Mouse (Mus musculus) hindbrain, embryonic 16.5 days (tissue): Measurements from ENCODE around the gene Cotl1. TPM values are rescaled to one million over a fixed set of nuclear protein-coding genes. Genes with fewer than 3 reads are reported as not detected.
A peak's percentile ranks its signal among the peaks of the same experiment; 100 is the strongest.

Experiments used
- ATAC-seq: fragments of 200-750 bp; cut with Nextera tagmentation; 2 replicates; pipeline ENCODE4 v1.8.0; 2017; ENCODE audit warnings: moderate TSS enrichment, moderate library complexity
- H3K27ac ChIP-seq: fragments of 300-500 bp; sonication (generic); 2 replicates; pipeline ENCODE4 v1.5.1; 2014; ENCODE audit warnings: low read depth, mild to moderate bottlenecking, control low read depth, low read length, moderate library complexity
- H3K27me3 ChIP-seq: fragments of 300-500 bp; sonication (generic); replicated peaks from 2 replicates; pipeline ENCODE4 v1.6.1; 2014; ENCODE audit warnings: low read length; ENCODE audit not compliant: control insufficient read depth, insufficient read depth
- H3K36me3 ChIP-seq: fragments of 300-500 bp; sonication (generic); 2 replicates; pipeline ENCODE4 v1.6.1; 2014; ENCODE audit warnings: mild to moderate bottlenecking, low read length, moderate library complexity, mixed read lengths; ENCODE audit not compliant: control insufficient read depth, insufficient read depth
- H3K4me1 ChIP-seq: fragments of 300-500 bp; sonication (generic); 2 replicates; pipeline ENCODE4 v1.6.1; 2014; ENCODE audit warnings: low read depth, low read length; ENCODE audit not compliant: control insufficient read depth, insufficient read depth
- H3K4me2 ChIP-seq: fragments of 300-500 bp; sonication (generic); 2 replicates; pipeline ENCODE4 v1.6.1; 2014; ENCODE audit warnings: mild to moderate bottlenecking, low read length, control low read depth, moderate library complexity
- H3K4me3 ChIP-seq: fragments of 300-500 bp; sonication (generic); 2 replicates; pipeline ENCODE4 v1.5.1; 2014; ENCODE audit warnings: mild to moderate bottlenecking, low read length, control low read depth, moderate library complexity
- H3K9ac ChIP-seq: fragments of 300-500 bp; sonication (generic); 2 replicates; pipeline ENCODE4 v1.6.1; 2014; ENCODE audit warnings: low read depth, mild to moderate bottlenecking, control low read depth, low read length, moderate library complexity
- H3K9me3 ChIP-seq: fragments of 300-500 bp; sonication (generic); 2 replicates; pipeline ENCODE4 v1.6.1; 2014; ENCODE audit warnings: mild to moderate bottlenecking, low read length, moderate library complexity; ENCODE audit not compliant: control insufficient read depth
- WGBS: fragments of 180-500 bp; shearing (Covaris S2); extraction: QIAGEN DNeasy Blood & Tissue Kit; methylation state at CpG from one replicate; pipeline ENCODE4 v1.1.7; 2014; 5-methylcytosine and 5-hydroxymethylcytosine counted together
- polyA plus RNA-seq: library from polyadenylated mRNA; unstranded; fragments of >200 nt; fragmentation: Nextera tagmentation; extraction: Ambion mirVana; gene quantifications from 2 replicates; pipeline ENCODE4 v1.2.1, GENCODE M21; 2015

The Cotl1 gene
- polyA plus RNA-seq, 1 experiment from 2014 or later: 112 TPM

DNA sequence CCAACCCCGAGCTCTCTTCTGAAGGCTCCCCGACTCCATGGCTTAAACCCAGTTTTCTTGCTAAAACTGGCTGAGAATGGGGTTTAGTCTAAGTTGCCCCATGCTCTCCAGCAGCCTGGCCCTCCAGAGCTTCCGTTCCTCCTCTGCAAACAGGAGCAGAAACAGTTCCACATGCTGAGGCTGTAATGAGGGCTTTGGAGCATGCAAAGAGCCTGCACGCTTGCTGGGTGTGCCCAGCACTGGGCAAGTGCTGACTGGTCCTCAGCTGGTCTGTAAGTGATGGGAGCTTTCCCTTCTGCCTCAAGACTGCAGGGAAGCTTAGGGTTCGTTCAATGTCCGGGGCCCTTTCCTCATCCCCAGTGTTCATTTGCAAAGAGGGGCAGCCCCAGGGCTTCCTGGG, 24.1 kb downstream of the Cotl1 start:
- no peaks in the 10 kb centered on the region for H3K36me3 ChIP-seq
- no peaks in the 10 kb centered on the region for H3K9me3 ChIP-seq
- H3K4me1 ChIP-seq: peaks cover 12% of the 10 kb centered on the region
- no peak overlapping the region for H3K27ac ChIP-seq
- no peak overlapping the region for H3K4me2 ChIP-seq
- H3K27me3 ChIP-seq: no peaks in the 10 kb centered on the region
- no peak overlapping the region for H3K4me3 ChIP-seq
- H3K9ac ChIP-seq: no peak overlapping the region
- 64% methylated on average over 6 of the region's 6 CpGs for WGBS
- no peak for ATAC-seq

DNA sequence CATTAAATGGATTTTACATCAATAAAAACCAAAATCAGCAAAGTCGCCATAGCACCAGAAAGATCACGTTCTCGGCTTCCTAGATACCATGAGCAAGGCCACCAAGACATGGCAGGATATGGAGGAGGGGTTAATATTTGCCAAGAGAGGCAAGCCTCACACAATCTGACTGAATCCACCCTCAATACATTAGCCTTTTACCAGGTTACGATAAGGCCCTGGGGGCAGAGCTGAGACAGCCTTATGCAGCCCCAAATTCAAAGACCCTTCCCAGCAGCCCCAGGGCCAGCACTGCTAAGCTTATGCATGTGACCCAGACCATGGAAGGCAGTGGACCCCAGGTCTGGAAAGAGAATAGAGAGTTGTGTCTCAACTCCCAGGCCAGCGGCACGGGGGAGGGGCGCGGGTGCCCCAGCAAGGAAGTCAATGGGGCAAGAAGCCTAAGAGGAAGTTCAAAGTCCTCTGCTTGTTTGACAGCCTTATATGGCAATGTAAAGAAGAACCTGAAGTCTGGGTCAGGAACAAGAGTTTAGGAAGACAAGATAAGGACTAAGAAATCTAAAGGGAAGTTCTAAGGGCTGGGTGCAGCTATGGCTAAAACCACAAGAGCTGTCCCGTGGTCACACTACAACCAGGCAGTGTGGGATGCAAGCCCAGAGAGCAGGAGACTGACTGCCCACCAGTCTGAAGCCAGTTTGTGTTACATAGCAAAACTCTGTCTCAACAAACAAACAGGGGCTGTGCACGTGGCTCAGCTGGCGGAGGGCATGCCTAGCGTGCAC, 27.5 kb downstream of the Cotl1 start:
- Histone ChIP-seq H3K4me3 (no peak overlapping the region), H3K27me3 (no peaks in the 10 kb centered on the region), H3K36me3 (peaks cover 7% of the 10 kb centered on the region; the same call in 1 of the 2 replicates), H3K9me3 (no peaks in the 10 kb centered on the region), H3K27ac (no peak overlapping the region), H3K9ac (no peak overlapping the region), H3K4me1 (peaks cover 22% of the 10 kb centered on the region), H3K4me2 (no peak overlapping the region)
- ATAC-seq: no peak
- WGBS: 74% methylated on average over 12 of the region's 12 CpGs

DNA sequence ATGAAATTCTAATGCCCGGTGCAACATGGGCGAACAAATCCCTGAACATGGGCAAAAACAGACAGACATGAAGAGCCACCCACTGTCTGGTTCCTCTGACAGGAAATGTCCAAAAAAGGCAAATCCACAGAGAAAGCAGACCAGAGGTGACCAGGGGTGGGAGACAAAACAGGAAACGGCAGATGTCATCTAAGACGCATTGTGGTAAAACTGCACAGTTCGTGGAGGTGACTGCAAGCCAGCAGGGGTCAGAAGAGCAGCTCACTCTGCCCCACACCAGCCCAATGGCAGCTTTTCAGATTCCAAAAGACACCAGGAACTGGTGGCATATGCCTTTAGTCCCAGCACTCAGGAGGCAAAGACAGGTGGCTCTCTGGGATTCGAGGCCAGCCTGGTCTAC, 28.4 kb downstream of the Cotl1 start:
- ATAC-seq: no peak
- H3K4me2 ChIP-seq: no peak overlapping the region
- 58% methylated on average over 6 of the region's 6 CpGs for WGBS
- no peaks in the 10 kb centered on the region for H3K9me3 ChIP-seq
- H3K9ac ChIP-seq: no peak overlapping the region
- peaks cover 22% of the 10 kb centered on the region for H3K4me1 ChIP-seq
- H3K27me3 ChIP-seq: no peaks in the 10 kb centered on the region
- no peak overlapping the region for H3K4me3 ChIP-seq
- no peak overlapping the region for H3K27ac ChIP-seq
- H3K36me3 ChIP-seq: peaks cover 7% of the 10 kb centered on the region; the same call in 1 of the 2 replicates

DNA sequence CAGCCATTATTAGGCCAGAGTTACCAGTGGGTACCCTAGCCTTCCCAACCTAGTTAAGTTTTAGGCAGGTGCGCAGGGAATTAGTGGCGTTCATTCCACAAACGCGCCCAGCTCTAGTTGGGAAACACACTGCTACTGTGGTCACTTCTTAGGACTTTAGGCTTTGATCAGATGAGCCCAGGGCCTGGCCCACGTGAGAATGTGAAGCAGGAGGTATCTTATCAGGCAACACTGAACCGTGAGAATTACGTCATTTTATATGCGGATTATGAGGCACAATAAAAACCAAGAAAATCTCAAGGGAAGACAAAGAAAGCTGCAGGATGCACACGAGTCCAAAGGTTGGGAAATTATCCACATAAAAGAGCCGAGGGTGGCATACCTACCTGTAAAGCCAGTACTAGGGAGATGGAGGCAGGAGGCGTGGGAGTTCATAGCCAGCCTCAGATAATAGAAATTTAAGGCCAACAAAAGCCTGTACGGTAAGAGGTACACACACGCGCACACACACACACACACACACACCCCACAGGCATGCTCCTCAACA, 29.3 kb downstream of the Cotl1 start:
- H3K4me3 ChIP-seq: no peak overlapping the region
- H3K4me1 ChIP-seq: peaks cover 26% of the 10 kb centered on the region
- no peak overlapping the region for H3K27ac ChIP-seq
- no peak overlapping the region for H3K9ac ChIP-seq
- no peak overlapping the region for H3K4me2 ChIP-seq
- 80% methylated on average over 14 of the region's 14 CpGs for WGBS
- H3K36me3 ChIP-seq: peaks cover 7% of the 10 kb centered on the region; the same call in 1 of the 2 replicates
- H3K27me3 ChIP-seq: no peaks in the 10 kb centered on the region
- H3K9me3 ChIP-seq: no peaks in the 10 kb centered on the region
- no peak for ATAC-seq

DNA sequence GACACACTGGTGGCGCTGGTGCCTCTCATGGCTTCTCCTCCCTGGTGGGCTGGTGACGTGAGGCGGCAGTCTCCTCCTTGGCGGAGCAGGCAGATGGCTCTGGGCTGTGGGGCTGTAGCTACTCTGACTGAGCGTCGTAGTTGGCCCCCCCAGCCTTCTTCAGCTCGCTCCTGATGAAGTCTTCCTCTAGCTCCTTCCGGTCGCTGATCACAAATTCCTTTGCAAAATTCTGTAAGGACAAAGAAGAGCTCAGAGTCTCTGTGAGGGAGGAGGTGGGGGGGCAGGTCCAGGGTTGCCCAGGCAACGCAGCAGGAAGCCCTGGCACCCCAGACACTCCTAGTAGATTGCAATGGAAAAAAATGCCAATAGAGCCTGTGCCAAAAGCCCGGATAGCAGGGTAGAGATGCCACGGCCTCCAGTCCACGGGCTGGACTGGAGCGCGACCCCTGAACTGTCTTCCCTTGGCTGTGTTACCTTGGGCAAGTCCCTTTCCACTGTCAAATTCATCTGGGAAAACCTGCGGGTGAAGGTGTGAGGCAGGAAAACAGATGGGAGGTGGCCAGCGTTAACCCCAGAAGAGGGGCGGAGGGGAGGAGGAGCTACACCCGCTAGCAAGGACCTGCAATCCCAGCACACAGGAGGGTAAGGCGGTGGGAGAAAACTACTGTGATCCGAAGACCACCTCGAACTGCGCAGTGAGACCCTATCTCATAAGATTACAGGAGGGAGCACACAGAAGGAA, 30.0 kb downstream of the Cotl1 start:
- Histone ChIP-seq H3K4me1 (peaks cover 26% of the 10 kb centered on the region), H3K27ac (peak overlapping the region; percentile 48), H3K9ac (no peak overlapping the region), H3K4me3 (no peak overlapping the region), H3K27me3 (no peaks in the 10 kb centered on the region), H3K9me3 (no peaks in the 10 kb centered on the region), H3K36me3 (peaks cover 7% of the 10 kb centered on the region; the same call in 1 of the 2 replicates), H3K4me2 (0 out of 2 replicates have a peak overlapping the region, but pooled peaks have one; percentile 5)
- peak; percentile 43; the same call in 1 of the 2 replicates for ATAC-seq
- WGBS: 42% methylated on average over 21 of the region's 23 CpGs

DNA sequence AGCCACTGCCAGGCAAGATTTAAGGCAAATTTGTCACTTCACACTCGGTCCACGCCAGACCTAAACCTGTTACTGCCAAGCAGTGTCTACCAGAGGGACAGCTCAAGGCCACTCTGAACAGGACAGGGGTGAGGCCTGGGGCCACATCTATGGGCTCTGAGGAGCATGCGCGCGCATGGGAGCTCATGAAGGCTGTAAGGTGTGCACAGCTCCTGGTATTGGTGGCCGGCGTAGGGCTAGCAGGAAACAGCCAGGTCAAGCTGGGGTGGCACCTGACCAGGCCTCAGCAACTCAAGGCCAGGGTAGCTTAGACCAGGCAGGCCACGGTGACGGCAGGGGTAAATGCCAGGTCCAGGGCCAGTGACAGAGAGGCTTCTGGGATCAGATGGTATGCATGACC, 30.7 kb downstream of the Cotl1 start:
- no peaks in the 10 kb centered on the region for H3K27me3 ChIP-seq
- no peak overlapping the region for H3K9ac ChIP-seq
- no peaks in the 10 kb centered on the region for H3K9me3 ChIP-seq
- no peak overlapping the region for H3K4me3 ChIP-seq
- peaks cover 7% of the 10 kb centered on the region; the same call in 1 of the 2 replicates for H3K36me3 ChIP-seq
- WGBS: 88% methylated on average over 9 of the region's 9 CpGs
- H3K4me2 ChIP-seq: no peak overlapping the region
- H3K4me1 ChIP-seq: peaks cover 26% of the 10 kb centered on the region
- no peak for ATAC-seq
- H3K27ac ChIP-seq: peak overlapping the region; percentile 6

DNA sequence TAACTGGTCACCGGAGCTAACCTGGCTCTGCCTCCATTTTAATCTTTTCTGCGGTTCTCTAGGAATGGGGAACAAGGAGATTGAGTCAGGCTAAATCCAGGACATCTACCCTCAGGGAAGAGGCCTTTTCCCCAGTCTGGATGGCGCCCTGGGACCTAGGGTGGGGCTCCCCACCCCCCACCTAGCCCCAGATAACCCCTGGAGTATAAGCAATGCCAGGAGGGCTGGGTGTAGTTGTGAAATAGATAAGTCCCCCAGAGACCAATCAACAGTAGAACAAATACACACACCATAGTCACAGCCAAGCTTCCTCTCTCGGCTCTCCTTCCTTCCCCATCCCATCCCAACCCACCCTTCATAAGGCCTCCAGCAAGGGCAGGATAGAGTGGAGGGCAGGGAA, 32.7 kb downstream of the Cotl1 start:
- no peak overlapping the region for H3K4me3 ChIP-seq
- WGBS: 91% methylated on average over 4 of the region's 4 CpGs
- ATAC-seq: no peak
- no peak overlapping the region for H3K27ac ChIP-seq
- no peak overlapping the region for H3K4me2 ChIP-seq
- H3K27me3 ChIP-seq: no peaks in the 10 kb centered on the region
- H3K9ac ChIP-seq: no peak overlapping the region
- H3K36me3 ChIP-seq: peaks cover 7% of the 10 kb centered on the region; the same call in 1 of the 2 replicates
- no peaks in the 10 kb centered on the region for H3K9me3 ChIP-seq
- peaks cover 25% of the 10 kb centered on the region for H3K4me1 ChIP-seq

DNA sequence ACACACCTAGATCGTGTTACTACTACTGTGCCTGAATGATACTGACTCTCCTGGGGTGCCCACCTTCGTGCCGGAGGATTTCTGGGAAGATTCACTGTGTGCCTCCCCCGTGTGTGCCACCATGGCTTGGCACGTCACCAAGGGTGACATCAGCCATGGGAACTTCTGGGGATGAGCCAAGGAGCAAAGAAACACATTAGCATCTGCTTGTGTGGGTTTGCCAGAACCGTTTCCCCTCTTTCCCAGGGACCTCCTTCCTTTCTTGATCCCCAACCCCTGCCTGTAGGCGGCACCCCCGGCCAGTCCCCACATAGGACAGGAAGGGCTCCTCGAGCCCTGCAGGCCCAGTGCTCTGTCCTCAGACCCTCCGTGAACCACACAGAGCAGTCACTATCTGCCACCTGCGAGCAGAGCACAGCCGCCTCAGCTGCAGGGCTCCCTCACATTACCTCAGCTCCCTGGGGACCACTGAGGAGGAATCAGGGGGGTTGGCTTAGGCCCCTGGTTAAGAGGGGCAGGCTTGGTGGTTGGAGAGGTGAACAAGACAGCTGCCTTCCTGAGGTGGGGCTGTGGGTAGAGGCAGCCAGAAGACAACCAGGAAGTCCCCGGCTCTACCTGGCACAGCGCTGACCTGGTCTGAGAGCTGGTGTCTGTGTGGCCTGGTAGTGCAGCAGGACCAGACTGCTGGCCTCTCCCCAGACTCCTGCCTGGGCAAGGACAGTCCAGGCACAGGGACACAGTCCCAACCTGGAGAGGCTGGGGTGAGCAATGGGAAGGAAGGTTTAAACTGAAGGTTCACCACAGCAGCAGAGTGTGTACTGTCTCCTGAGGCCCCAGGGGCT, 33.7 kb downstream of the Cotl1 start:
- H3K27me3 ChIP-seq: no peaks in the 10 kb centered on the region
- H3K9me3 ChIP-seq: no peaks in the 10 kb centered on the region
- H3K4me2 ChIP-seq: no peak overlapping the region
- no peak overlapping the region for H3K27ac ChIP-seq
- no peak overlapping the region for H3K9ac ChIP-seq
- no peak overlapping the region for H3K4me3 ChIP-seq
- H3K36me3 ChIP-seq: peaks cover 7% of the 10 kb centered on the region; the same call in 1 of the 2 replicates
- H3K4me1 ChIP-seq: peaks cover 22% of the 10 kb centered on the region
- peak; percentile 39 for ATAC-seq
- WGBS: 43% methylated on average over 14 of the region's 14 CpGs
